Mouse (Mus musculus) C2C12 (cell line): Measurements from ENCODE around the gene Paip2b.

Source experiments
- CEBPB ChIP-seq: IDR thresholded peaks from one replicate; pipeline ENCODE4 v1.6.1; 2011; ENCODE audit warnings: low read depth, mild to moderate bottlenecking, control low read depth, moderate library complexity
- CTCF ChIP-seq: IDR thresholded peaks from one replicate; pipeline ENCODE4 v1.5.1; 2011; ENCODE audit not compliant: control insufficient read depth, insufficient read depth, insufficient read length
- MAX ChIP-seq: IDR thresholded peaks from one replicate; pipeline ENCODE4 v1.6.1; 2011; ENCODE audit warnings: mild to moderate bottlenecking, control low read depth
- MYOD1 ChIP-seq: IDR thresholded peaks from one replicate; pipeline ENCODE4 v1.6.1; 2011; ENCODE audit warnings: low read depth; ENCODE audit not compliant: control insufficient read depth, insufficient read length
- MYOG ChIP-seq: IDR thresholded peaks from one replicate; pipeline ENCODE4 v1.6.1; 2011; ENCODE audit not compliant: control insufficient read depth, insufficient read length; ENCODE audit errors: extremely low read depth
- USF1 ChIP-seq: IDR thresholded peaks from one replicate; pipeline ENCODE4 v1.6.1; 2011; ENCODE audit warnings: low read depth, mild to moderate bottlenecking, control low read depth, moderate library complexity

GRCm38 (mm10) chr6:83831606-83832123, at the start of gene Paip2b:
- peak; percentile 69 for TF ChIP-seq CTCF
- TF ChIP-seq MAX, result peak; percentile 70
- no peak for TF ChIP-seq MYOD1
- no peak for TF ChIP-seq MYOG
- TF ChIP-seq USF1, result no peak
- no peak for TF ChIP-seq CEBPB
